Mouse (Mus musculus) cortical plate, adult 2 months (tissue): ENCODE data around the gene Kpna3.

Source experiments
- CTCF ChIP-seq: fragments of 200-500 bp; IDR thresholded peaks from 2 replicates; pipeline ENCODE4 v1.5.1; 2011; ENCODE audit warnings: mild to moderate bottlenecking, control low read depth, low read length; ENCODE audit not compliant: insufficient read depth; ENCODE audit errors: extremely low read depth
- POLR2A ChIP-seq: fragments of 200-500 bp; IDR thresholded peaks from 2 replicates; pipeline ENCODE4 v1.6.1; 2011; ENCODE audit warnings: mild to moderate bottlenecking, low read length, control low read depth; ENCODE audit not compliant: insufficient read depth; ENCODE audit errors: extremely low read depth

DNA sequence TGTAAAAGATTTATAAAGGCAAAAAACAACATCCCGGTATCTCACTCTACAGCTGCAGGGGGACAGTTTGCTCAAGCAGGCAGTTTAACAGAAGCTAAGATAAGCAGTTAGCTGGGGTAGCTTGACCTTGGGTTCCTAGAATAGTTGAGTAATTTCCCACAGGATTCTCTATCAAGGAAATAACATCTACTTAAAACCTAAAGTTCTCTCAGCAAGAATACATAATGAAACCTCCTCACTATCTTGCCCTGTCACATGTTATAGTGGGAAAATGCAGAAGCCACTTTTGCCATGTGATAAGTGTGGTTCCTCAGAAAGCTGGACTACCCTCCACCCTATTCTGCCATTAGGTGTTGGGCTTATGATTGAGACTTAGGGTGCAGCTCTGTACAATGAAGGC, 116.9 kb downstream of the Kpna3 start:
- TF ChIP-seq POLR2A: no peak
- no peak for TF ChIP-seq CTCF
